Mouse (Mus musculus): ENCODE data around the gene Ndst4.

- TF ChIP-seq POLR2A (IDR thresholded peaks at IDR 0.05; ENCODE audit: borderline replicate concordance, insufficient read depth, low read length) (no peak), CTCF (IDR thresholded peaks at IDR 0.05; ENCODE audit: borderline replicate concordance, insufficient read depth, low read depth, low read length) (no peak)
Measured at GRCm38 (mm10) chr3:125756911-125757310, 353.0 kb downstream of the Ndst4 start.
